Mouse (Mus musculus) limb, embryonic 11.5 days (tissue): ENCODE results near the gene Aebp1. TPM values are rescaled to one million over a fixed set of nuclear protein-coding genes. Genes with fewer than 3 reads are reported as not detected.

Experiments used
- ATAC-seq: fragments of 200-750 bp; cut with Nextera tagmentation; 2 replicates; pipeline ENCODE4 v1.8.0; 2017; ENCODE audit warnings: low read depth; ENCODE audit not compliant: insufficient number of reproducible peaks, low FRiP score, low TSS enrichment
- DNase-seq: peaks from one replicate; pipeline ENCODE4 v3.0.0-alpha.2; 2015; ENCODE audit warnings: low spot score
- H3K27ac ChIP-seq: fragments of 300-500 bp; sonication (generic); replicated peaks from 2 replicates; pipeline ENCODE4 v1.5.1; 2014; ENCODE audit warnings: low read depth, mild to moderate bottlenecking, low read length
- H3K27me3 ChIP-seq: fragments of 300-500 bp; sonication (generic); 2 replicates; pipeline ENCODE4 v1.6.1; 2014; ENCODE audit warnings: mild to moderate bottlenecking, low read length, mixed read lengths; ENCODE audit not compliant: control insufficient read depth, insufficient read depth
- H3K36me3 ChIP-seq: fragments of 300-500 bp; sonication (generic); 2 replicates; pipeline ENCODE4 v1.6.1; 2014; ENCODE audit warnings: mild to moderate bottlenecking, low read length, moderate library complexity, mixed read lengths; ENCODE audit not compliant: control insufficient read depth, insufficient read depth
- H3K4me1 ChIP-seq: fragments of 300-500 bp; sonication (generic); 2 replicates; pipeline ENCODE4 v1.6.1; 2014; ENCODE audit warnings: low read length, mixed read lengths; ENCODE audit not compliant: control insufficient read depth, insufficient read depth
- H3K4me2 ChIP-seq: fragments of 300-500 bp; sonication (generic); 2 replicates; pipeline ENCODE4 v1.6.1; 2014; ENCODE audit warnings: low read depth, mild to moderate bottlenecking, moderate library complexity; ENCODE audit not compliant: severe bottlenecking
- H3K4me3 ChIP-seq: fragments of 300-500 bp; sonication (generic); 2 replicates; pipeline ENCODE4 v1.5.1; 2014; ENCODE audit warnings: low read depth, low read length
- H3K9ac ChIP-seq: fragments of 300-500 bp; sonication (generic); 2 replicates; pipeline ENCODE4 v1.6.1; 2014; ENCODE audit warnings: mild to moderate bottlenecking, low read length
- H3K9me3 ChIP-seq: fragments of 300-500 bp; sonication (generic); 2 replicates; pipeline ENCODE4 v1.6.1; 2016; ENCODE audit warnings: low read length; ENCODE audit not compliant: control insufficient read depth
- WGBS: fragments of 180-500 bp; shearing (Covaris S2); extraction: QIAGEN DNeasy Blood & Tissue Kit; methylation state at CpG from one replicate; pipeline ENCODE4 v1.1.7; 2014; 5-methylcytosine and 5-hydroxymethylcytosine counted together
- polyA plus RNA-seq: library from polyadenylated mRNA; unstranded; fragments of >200 nt; fragmentation: Nextera tagmentation; extraction: Ambion mirVana; gene quantifications from 2 replicates; pipeline ENCODE4 v1.2.1, GENCODE M21; 2014

The Aebp1 gene
- polyA plus RNA-seq, 1 experiment from 2014 or later: 5.3 TPM

DNA sequence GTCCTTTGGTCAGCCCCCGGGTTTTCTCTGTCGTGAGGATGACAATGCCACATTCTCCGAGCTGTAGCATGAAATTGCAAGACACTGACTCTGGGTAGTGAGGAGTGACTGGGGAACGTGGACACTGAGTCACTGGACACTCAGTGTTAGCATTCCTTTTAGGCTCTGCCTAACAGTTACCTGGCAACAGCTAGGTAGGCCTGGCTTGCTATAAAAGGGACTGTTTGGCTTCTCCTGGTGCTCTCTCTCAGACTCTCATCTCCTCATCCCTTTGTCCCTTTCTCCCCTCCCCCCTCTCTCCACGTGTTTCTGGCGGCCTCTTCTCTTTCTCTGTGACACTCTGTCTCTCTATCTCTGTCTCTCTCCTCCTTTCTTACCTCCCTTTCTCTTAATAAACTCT is 40.6 kb downstream of the Aebp1 start:
- H3K4me1 ChIP-seq: peaks cover 12% of the 10 kb centered on the region
- WGBS: 10% methylated on average over 6 of the region's 6 CpGs
- peak overlapping the region; percentile 24; the same call in 1 of the 2 replicates for H3K4me3 ChIP-seq
- H3K9me3 ChIP-seq: no peaks in the 10 kb centered on the region
- DNase-seq (no peak), ATAC-seq (no peak)
- H3K27me3 ChIP-seq: peaks cover 10% of the 10 kb centered on the region
- peak overlapping the region; percentile 77; the same call in 1 of the 2 replicates for H3K4me2 ChIP-seq
- H3K27ac ChIP-seq: no peak overlapping the region
- H3K36me3 ChIP-seq: no peaks in the 10 kb centered on the region
- H3K9ac ChIP-seq: peak overlapping the region; percentile 54

GRCm38 (mm10) chr11:5903844-5904243 is 42.1 kb downstream of the Aebp1 start:
- DNase-seq: no peak
- peaks cover 9% of the 10 kb centered on the region for H3K27me3 ChIP-seq
- no peaks in the 10 kb centered on the region for H3K36me3 ChIP-seq
- ATAC-seq: no peak
- no peak overlapping the region for H3K4me2 ChIP-seq
- H3K27ac ChIP-seq: no peak overlapping the region
- H3K4me3 ChIP-seq: no peak overlapping the region
- H3K9ac ChIP-seq: no peak overlapping the region
- H3K9me3 ChIP-seq: no peaks in the 10 kb centered on the region
- peaks cover 6% of the 10 kb centered on the region for H3K4me1 ChIP-seq
- 85% methylated on average over 2 of the region's 2 CpGs for WGBS

GRCm38 (mm10) chr11:5904357-5904756 is 42.6 kb downstream of the Aebp1 start:
- DNase-seq (no peak), ATAC-seq (no peak)
- Histone ChIP-seq H3K4me1 (peaks cover 6% of the 10 kb centered on the region), H3K4me3 (no peak overlapping the region), H3K27me3 (peaks cover 8% of the 10 kb centered on the region), H3K27ac (no peak overlapping the region), H3K9me3 (no peaks in the 10 kb centered on the region), H3K4me2 (no peak overlapping the region), H3K36me3 (no peaks in the 10 kb centered on the region), H3K9ac (no peak overlapping the region)
- WGBS: 89% methylated on average over 19 of the region's 19 CpGs

GRCm38 (mm10) chr11:5904871-5905270 is 43.1 kb downstream of the Aebp1 start:
- no peak overlapping the region for H3K27ac ChIP-seq
- peaks cover 8% of the 10 kb centered on the region for H3K27me3 ChIP-seq
- no peak overlapping the region for H3K4me2 ChIP-seq
- no peaks in the 10 kb centered on the region for H3K9me3 ChIP-seq
- H3K4me3 ChIP-seq: no peak overlapping the region
- peaks cover 6% of the 10 kb centered on the region for H3K4me1 ChIP-seq
- 88% methylated on average over 6 of the region's 6 CpGs for WGBS
- no peaks in the 10 kb centered on the region for H3K36me3 ChIP-seq
- no peak overlapping the region for H3K9ac ChIP-seq
- ATAC-seq (no peak), DNase-seq (no peak)

DNA sequence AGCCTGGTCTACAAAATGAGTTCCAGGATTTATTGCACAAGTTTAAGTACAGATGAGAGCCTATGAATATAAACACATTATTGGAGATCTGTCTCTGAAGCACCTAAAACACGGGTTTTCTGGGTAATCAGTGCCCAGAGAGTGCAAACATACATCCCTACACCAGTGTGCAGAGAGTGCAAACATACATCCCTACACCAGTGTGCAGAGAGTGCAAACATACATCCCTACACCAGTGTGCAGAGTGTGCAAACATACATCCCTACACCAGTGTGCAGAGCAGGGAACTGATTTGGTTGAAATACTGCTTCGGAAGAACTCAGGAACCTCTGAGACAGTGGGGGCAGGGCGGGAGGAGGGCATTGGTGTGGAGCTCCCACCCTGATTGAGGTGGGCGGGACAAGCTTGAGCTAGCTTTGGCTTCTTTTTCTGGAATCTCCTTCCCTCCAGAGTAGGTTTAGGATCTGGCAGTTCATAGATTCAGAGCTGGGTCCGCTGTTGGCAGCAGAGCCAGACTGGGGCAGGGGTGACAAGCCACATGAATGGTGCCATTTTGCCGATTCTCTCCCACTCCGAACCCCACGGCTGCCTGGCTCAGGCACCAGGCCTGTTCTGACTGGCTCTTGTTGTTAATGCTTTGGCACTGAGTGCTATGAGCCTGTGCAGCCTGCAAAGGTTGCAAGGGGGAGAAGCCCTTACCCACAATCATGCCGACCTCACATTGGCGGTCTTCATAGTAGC is 44.2 kb downstream of the Aebp1 start:
- DNase-seq (no peak), ATAC-seq (no peak)
- no peak overlapping the region for H3K27ac ChIP-seq
- H3K27me3 ChIP-seq: peaks cover 6% of the 10 kb centered on the region
- no peaks in the 10 kb centered on the region for H3K9me3 ChIP-seq
- no peak overlapping the region for H3K9ac ChIP-seq
- no peak overlapping the region for H3K4me2 ChIP-seq
- H3K4me3 ChIP-seq: no peak overlapping the region
- no peaks in the 10 kb centered on the region for H3K36me3 ChIP-seq
- peaks cover 6% of the 10 kb centered on the region for H3K4me1 ChIP-seq
- WGBS: 89% methylated on average over 10 of the region's 10 CpGs

GRCm38 (mm10) chr11:5907096-5907495 is 45.3 kb downstream of the Aebp1 start:
- Histone ChIP-seq H3K4me2 (no peak overlapping the region), H3K9me3 (no peaks in the 10 kb centered on the region), H3K9ac (no peak overlapping the region), H3K4me3 (no peak overlapping the region), H3K27ac (no peak overlapping the region), H3K4me1 (0 out of 2 replicates have a peak, but pooled peaks cover 2% of the 10 kb centered on the region), H3K27me3 (no peaks in the 10 kb centered on the region), H3K36me3 (no peaks in the 10 kb centered on the region)
- DNase-seq: no peak
- 58% methylated on average over 5 of the region's 5 CpGs for WGBS
- ATAC-seq: no peak

- H3K4me2 ChIP-seq: no peak overlapping the region; the same call in 1 of the 2 replicates
- no peak for DNase-seq
- no peak for ATAC-seq
- no peaks in the 10 kb centered on the region for H3K9me3 ChIP-seq
- H3K9ac ChIP-seq: no peak overlapping the region
- H3K27me3 ChIP-seq: no peaks in the 10 kb centered on the region
- H3K4me1 ChIP-seq: no peaks in the 10 kb centered on the region
- WGBS: 72% methylated on average over 4 of the region's 4 CpGs
- no peak overlapping the region for H3K4me3 ChIP-seq
- no peaks in the 10 kb centered on the region for H3K36me3 ChIP-seq
- H3K27ac ChIP-seq: no peak overlapping the region
These were observed 46.9 kb downstream of the Aebp1 start for GRCm38 (mm10) chr11:5908642-5909041.

DNA sequence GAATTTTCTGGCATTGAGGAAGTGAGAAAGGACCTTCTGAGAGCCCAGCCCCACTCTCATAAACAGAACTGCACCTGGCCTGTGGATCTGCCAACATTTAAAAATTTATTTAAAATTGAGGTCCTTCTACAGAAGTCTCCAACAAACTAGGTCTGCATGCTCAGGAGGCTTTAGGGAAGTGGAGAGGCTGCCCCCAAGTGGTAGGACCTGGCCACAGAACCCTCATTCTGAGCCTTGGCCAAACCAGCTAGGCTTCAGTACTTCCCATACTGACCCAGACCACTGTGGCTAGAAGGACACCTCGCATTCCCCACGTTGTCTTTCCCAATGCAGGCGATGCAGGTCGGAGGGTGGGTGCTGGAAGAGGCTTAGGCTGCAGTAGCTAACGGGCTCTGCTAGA is 50.9 kb downstream of the Aebp1 start:
- Histone ChIP-seq H3K9me3 (no peaks in the 10 kb centered on the region), H3K4me3 (no peak overlapping the region), H3K27ac (no peak overlapping the region), H3K9ac (no peak overlapping the region), H3K4me2 (no peak overlapping the region), H3K4me1 (no peaks in the 10 kb centered on the region), H3K27me3 (no peaks in the 10 kb centered on the region), H3K36me3 (no peaks in the 10 kb centered on the region)
- DNase-seq (peak; percentile 65), ATAC-seq (no peak)
- WGBS: 35% methylated on average over 5 of the region's 5 CpGs

DNA sequence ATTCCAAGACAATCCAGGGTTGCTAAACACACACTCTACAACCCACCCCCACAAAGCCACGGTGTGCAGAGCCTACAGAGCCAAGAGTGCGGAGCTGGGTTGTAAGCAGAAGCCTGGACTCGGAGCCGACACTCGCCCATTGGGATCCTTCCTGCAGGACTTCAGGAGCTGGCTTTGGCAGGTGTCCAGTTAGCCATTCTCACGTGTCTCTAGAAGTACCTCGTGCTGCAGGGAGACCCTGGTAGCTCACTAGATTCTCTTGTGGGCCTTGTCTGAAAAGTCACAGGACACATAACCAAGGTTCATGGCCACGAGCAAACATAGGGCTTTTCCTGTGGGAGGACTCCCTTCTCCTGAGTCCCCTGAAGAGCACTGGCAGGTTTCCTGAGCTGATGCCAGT is 51.5 kb downstream of the Aebp1 start:
- no peak overlapping the region for H3K4me3 ChIP-seq
- 76% methylated on average over 8 of the region's 8 CpGs for WGBS
- DNase-seq (no peak), ATAC-seq (no peak)
- H3K9me3 ChIP-seq: no peaks in the 10 kb centered on the region
- no peak overlapping the region for H3K27ac ChIP-seq
- H3K27me3 ChIP-seq: no peaks in the 10 kb centered on the region
- H3K36me3 ChIP-seq: no peaks in the 10 kb centered on the region
- no peak overlapping the region for H3K4me2 ChIP-seq
- H3K9ac ChIP-seq: no peak overlapping the region
- H3K4me1 ChIP-seq: no peaks in the 10 kb centered on the region
